Mouse (Mus musculus) effector memory CD4-positive, alpha-beta T cell, adult 7 months (primary cell): ENCODE results near the gene Cdk19. TPM values are rescaled to one million over a fixed set of nuclear protein-coding genes. Genes with fewer than 3 reads are reported as not detected.

ENCODE experiments used
- polyA plus RNA-seq: library from polyadenylated mRNA; unstranded; fragments of 100-300 nt; shearing (Covaris generic); gene quantifications from one replicate; pipeline ENCODE4 v1.2.1, GENCODE M21; 2017

Gene Cdk19
- 26.8 TPM for polyA plus RNA-seq

DNA sequence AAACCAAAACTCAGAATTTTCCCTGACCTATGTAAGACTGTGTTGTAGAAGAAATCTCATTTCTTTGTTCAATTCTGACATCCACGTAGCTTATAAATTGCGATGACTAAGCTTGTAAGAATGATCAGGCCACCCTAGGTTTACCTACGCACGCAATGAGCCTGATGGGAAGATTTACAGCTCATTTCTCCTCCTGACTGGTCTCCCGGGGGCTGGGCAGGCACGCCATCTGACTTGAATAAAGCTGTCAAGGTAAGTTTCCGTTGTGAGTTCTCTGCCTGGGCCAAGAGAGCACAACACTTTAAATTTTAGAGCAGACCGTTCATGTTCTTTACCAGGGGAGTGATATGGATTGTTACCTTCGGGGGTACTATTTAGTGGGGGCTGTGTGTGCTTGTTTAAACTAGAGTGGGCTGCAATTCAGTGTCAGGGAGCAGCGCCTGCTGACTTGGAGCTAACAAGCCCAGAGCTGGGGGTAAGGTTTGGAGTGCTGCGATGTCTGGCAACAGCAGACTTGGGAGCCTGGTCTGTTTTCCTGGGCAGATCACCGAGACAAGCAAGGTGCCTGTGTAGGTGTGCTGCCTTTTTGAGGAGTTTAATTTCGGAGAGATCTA lies at the start of gene Cdk19:
Gene Cdk19, plus strand, starts transcription at position 214 of the 614 bp plus-strand sequence.

DNA sequence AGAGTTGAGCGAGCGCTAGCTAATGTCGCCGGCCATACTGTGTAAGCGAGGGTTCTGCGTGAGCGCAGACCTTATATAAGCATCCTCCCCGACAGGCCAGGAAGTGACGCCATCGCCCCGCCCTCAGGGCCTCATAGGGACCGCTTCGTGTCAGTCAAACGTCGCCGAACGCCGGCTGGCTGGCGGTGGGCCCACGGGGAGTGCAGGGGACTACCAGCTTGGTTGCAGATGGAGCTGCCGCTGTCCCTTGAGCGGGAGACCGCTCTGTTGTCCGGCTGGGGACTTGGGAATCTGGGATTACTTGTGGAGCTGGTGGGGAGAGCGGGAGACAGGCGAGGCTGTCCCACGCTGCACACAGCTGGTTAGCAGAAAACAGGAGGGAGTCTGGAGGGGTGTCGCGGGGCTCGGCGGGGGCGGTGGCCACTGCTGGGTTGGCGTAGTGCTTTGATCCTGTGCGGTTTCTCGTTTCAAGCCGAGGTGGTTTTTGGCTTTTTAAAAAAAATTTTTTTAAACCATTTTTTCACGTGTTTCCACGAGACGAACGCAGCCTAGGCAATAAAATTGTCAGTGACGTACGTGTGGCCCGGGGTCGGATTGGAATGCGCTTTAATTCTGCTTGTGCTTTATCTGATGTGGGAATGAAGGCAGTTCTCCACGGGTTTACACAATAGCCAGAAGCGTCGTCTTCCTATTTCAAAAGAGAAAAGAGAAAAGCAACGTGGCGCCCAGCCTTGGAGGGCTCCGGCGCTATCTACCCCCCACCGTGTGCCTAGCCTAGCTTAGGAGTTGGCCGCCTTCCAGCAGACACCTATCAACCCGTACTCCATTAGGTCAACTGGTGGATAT lies 37.0 kb upstream of the Cdk19 start, which contains the start of gene Amd1:
Gene Amd1, minus strand, starts transcription at position 47 of the 846 bp plus-strand sequence.

Other genes with a start within 250 kb of the Cdk19 start
- 1.4 TPM for gene Slc16a10, start 197.3 kb upstream of the Cdk19 start, polyA plus RNA-seq
- gene Rpf2, start 92.5 kb upstream of the Cdk19 start, polyA plus RNA-seq, result 33.4 TPM
- gene Gtf3c6, start 81.5 kb upstream of the Cdk19 start, polyA plus RNA-seq, result 51.2 TPM
- gene Amd1, start 37.4 kb upstream of the Cdk19 start, polyA plus RNA-seq, result 174 TPM
- not detected for gene Slc22a16, start 230.8 kb downstream of the Cdk19 start, polyA plus RNA-seq